Mouse (Mus musculus) testis, adult 2 months (tissue): ENCODE measurements at regions not wholly inside any gene's neighbourhood (a gene's known extent, or its start where the extent isn't known, plus 50 kb on each side); places are given as distances from the start of the nearest gene placed in this dataset.

Source experiments
- CTCF ChIP-seq: fragments of 200-500 bp; IDR thresholded peaks from 2 replicates; pipeline ENCODE4 v1.5.1; 2012; ENCODE audit warnings: low read depth, mild to moderate bottlenecking, inconsistent platforms, low read length, moderate library complexity; ENCODE audit not compliant: control insufficient read depth, insufficient read depth, insufficient replicate concordance
- POLR2A ChIP-seq: fragments of 200-500 bp; IDR thresholded peaks from 2 replicates; pipeline ENCODE4 v1.6.1; 2012; ENCODE audit warnings: low read depth, mild to moderate bottlenecking, inconsistent platforms, low read length, moderate library complexity; ENCODE audit not compliant: control insufficient read depth

- TF ChIP-seq CTCF (no peak), POLR2A (no peak)
Measured at GRCm38 (mm10) chr13:32417907-32418306, 79.4 kb upstream of the Gmds start.
